Mouse (Mus musculus): ENCODE measurements around the gene Ankrd66. TPM values are rescaled to one million over a fixed set of nuclear protein-coding genes. Genes with fewer than 3 reads are reported as not detected.

The Ankrd66 gene
- 0.36 TPM in 1 of 2 replicates, not detected in the other for polyA plus RNA-seq (2014; fragmentation: Nextera tagmentation; extraction: Ambion mirVana)

GRCm38 (mm10) chr17:43543539-43543938 is at the start of gene Ankrd66:
Ankrd66 (minus strand) TSS chr17:43543639.
- Histone ChIP-seq H3K4me1 (ENCODE audit: control insufficient read depth, insufficient read depth, low read length) (no peaks in the 10 kb centered on the region), H3K9me3 (replicated peaks; ENCODE audit: control insufficient read depth, low read length) (no peaks in the 10 kb centered on the region), H3K4me3 (ENCODE audit: low read depth, low read length) (no peak within 1 kb of the TSS), H3K36me3 (replicated peaks; ENCODE audit: control insufficient read depth, insufficient read depth, low read depth, low read length) (no peaks in the 10 kb centered on the region), H3K9ac (replicated peaks; ENCODE audit: low read length) (no peak within 1 kb of the TSS), H3K27me3 (ENCODE audit: control insufficient read depth, insufficient read depth, low read length) (no peaks in the 10 kb centered on the region), H3K4me2 (ENCODE audit: low read depth, low read length) (no peak within 1 kb of the TSS), H3K27ac (replicated peaks; ENCODE audit: low read depth, low read length) (no peak within 1 kb of the TSS)
- DNase-seq (ENCODE audit: low spot score) (no peak), ATAC-seq (replicated peaks; ENCODE audit: insufficient number of reproducible peaks, low FRiP score, low TSS enrichment, low read depth) (no peak)
- 72% methylated on average over 1 of the region's 1 CpGs for WGBS

DNA sequence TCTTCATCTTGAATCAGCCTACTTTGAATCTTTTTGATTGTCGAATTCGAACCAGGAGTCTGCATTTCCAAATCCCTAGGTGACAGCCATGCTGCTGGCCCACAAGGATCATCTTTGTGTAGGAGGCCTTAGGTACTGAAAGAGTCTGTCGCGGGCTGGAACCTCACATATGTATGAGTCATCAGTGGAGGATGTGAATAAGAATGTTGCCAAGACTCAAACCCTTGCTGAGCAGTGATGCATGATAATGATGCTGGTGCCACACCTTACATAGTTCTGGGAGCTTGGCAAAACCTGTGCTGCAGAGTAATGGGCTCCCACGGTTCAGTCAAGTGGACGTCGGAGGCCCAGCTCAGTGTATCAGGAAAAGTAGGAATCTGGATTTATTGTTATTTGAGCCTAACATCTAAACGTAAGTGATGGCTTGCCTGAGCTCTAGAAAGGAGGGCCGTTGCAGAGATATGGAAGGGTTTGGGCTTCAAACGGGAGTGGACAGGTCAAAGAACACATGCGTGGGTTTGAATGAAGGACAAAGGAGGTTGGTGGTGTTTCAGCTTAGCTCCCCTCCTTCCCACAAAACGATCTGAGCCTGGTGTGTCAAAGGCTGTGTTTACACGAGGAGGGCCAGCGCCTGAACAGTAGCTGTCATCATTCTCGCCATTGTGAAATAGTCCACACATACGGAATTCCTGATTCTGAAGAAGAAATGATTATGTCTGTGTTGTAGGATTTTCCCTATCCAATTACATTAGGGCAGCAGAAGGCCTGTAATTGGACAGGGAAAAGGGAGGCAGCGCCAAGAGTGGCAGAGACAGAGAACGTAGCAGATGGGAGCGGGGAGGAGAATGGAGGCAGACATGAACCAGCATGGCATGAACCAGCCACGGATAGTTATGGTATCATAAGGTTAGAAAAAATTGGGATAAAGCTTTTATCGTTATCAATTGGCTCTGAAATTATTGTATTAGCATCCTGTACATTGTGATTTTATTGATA is 49.2 kb upstream of the Ankrd66 start:
- Histone ChIP-seq H3K4me2 (ENCODE audit: low read depth, low read length) (no peak overlapping the region), H3K9ac (replicated peaks; ENCODE audit: low read length) (no peak overlapping the region), H3K4me1 (ENCODE audit: control insufficient read depth, insufficient read depth, low read length) (no peaks in the 10 kb centered on the region), H3K36me3 (replicated peaks; ENCODE audit: control insufficient read depth, insufficient read depth, low read depth, low read length) (no peaks in the 10 kb centered on the region), H3K27me3 (ENCODE audit: control insufficient read depth, insufficient read depth, low read length) (no peaks in the 10 kb centered on the region), H3K27ac (replicated peaks; ENCODE audit: low read depth, low read length) (no peak overlapping the region), H3K4me3 (ENCODE audit: low read depth, low read length) (no peak overlapping the region), H3K9me3 (replicated peaks; ENCODE audit: control insufficient read depth, low read length) (no peaks in the 10 kb centered on the region)
- 88% methylated on average over 21 of the region's 21 CpGs for WGBS
- ATAC-seq (replicated peaks; ENCODE audit: insufficient number of reproducible peaks, low FRiP score, low TSS enrichment, low read depth) (no peak), DNase-seq (ENCODE audit: low spot score) (no peak)

- Histone ChIP-seq H3K9me3 (replicated peaks; ENCODE audit: control insufficient read depth, low read length) (no peaks in the 10 kb centered on the region), H3K4me1 (ENCODE audit: control insufficient read depth, insufficient read depth, low read length) (no peaks in the 10 kb centered on the region), H3K27me3 (ENCODE audit: control insufficient read depth, insufficient read depth, low read length) (no peaks in the 10 kb centered on the region), H3K4me3 (ENCODE audit: low read depth, low read length) (no peak overlapping the region), H3K36me3 (replicated peaks; ENCODE audit: control insufficient read depth, insufficient read depth, low read depth, low read length) (no peaks in the 10 kb centered on the region), H3K4me2 (ENCODE audit: low read depth, low read length) (no peak overlapping the region), H3K9ac (replicated peaks; ENCODE audit: low read length) (no peak overlapping the region), H3K27ac (replicated peaks; ENCODE audit: low read depth, low read length) (no peak overlapping the region)
- ATAC-seq (replicated peaks; ENCODE audit: insufficient number of reproducible peaks, low FRiP score, low TSS enrichment, low read depth) (no peak), DNase-seq (ENCODE audit: low spot score) (no peak)
- 89% methylated on average over 5 of the region's 5 CpGs for WGBS
Observed at GRCm38 (mm10) chr17:43590531-43590930, 47.1 kb upstream of the Ankrd66 start.

DNA sequence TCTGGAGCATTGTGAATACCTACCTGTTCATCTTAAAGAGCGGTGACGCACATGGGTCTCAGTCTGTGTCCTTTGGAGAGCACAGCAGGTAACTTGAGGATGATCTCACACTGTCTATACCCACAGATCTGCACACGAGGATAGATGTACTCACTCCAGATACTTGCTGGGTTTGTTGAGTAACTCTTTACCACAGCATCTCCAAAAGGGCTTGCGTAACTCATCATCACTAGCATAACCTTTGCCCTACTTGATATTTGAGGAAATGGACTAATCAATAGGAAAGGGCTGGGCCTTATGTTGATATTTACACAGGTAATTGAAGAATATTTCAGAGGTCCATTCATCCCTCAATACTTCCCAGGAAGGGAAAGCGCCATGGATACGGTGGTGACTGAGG is 46.3 kb upstream of the Ankrd66 start:
- H3K4me1 ChIP-seq (ENCODE audit: control insufficient read depth, insufficient read depth, low read length), result no peaks in the 10 kb centered on the region
- H3K4me2 ChIP-seq (ENCODE audit: low read depth, low read length), result no peak overlapping the region
- no peak overlapping the region for H3K9ac ChIP-seq (replicated peaks; ENCODE audit: low read length)
- DNase-seq (ENCODE audit: low spot score), result no peak
- H3K27me3 ChIP-seq (ENCODE audit: control insufficient read depth, insufficient read depth, low read length), result no peaks in the 10 kb centered on the region
- no peak overlapping the region for H3K4me3 ChIP-seq (ENCODE audit: low read depth, low read length)
- H3K36me3 ChIP-seq (replicated peaks; ENCODE audit: control insufficient read depth, insufficient read depth, low read depth, low read length), result no peaks in the 10 kb centered on the region
- 91% methylated on average over 6 of the region's 6 CpGs for WGBS
- no peaks in the 10 kb centered on the region for H3K9me3 ChIP-seq (replicated peaks; ENCODE audit: control insufficient read depth, low read length)
- H3K27ac ChIP-seq (replicated peaks; ENCODE audit: low read depth, low read length), result no peak overlapping the region
- no peak for ATAC-seq (replicated peaks; ENCODE audit: insufficient number of reproducible peaks, low FRiP score, low TSS enrichment, low read depth)

- H3K36me3 ChIP-seq (replicated peaks; ENCODE audit: control insufficient read depth, insufficient read depth, low read depth, low read length), result no peaks in the 10 kb centered on the region
- no peak overlapping the region for H3K4me2 ChIP-seq (ENCODE audit: low read depth, low read length)
- DNase-seq (ENCODE audit: low spot score) (no peak), ATAC-seq (replicated peaks; ENCODE audit: insufficient number of reproducible peaks, low FRiP score, low TSS enrichment, low read depth) (no peak)
- no peaks in the 10 kb centered on the region for H3K4me1 ChIP-seq (ENCODE audit: control insufficient read depth, insufficient read depth, low read length)
- no peak overlapping the region for H3K9ac ChIP-seq (replicated peaks; ENCODE audit: low read length)
- H3K27ac ChIP-seq (replicated peaks; ENCODE audit: low read depth, low read length), result no peak overlapping the region
- no peaks in the 10 kb centered on the region for H3K9me3 ChIP-seq (replicated peaks; ENCODE audit: control insufficient read depth, low read length)
- no peaks in the 10 kb centered on the region for H3K27me3 ChIP-seq (ENCODE audit: control insufficient read depth, insufficient read depth, low read length)
- 85% methylated on average over 2 of the region's 2 CpGs for WGBS
- H3K4me3 ChIP-seq (ENCODE audit: low read depth, low read length), result no peak overlapping the region
Observed at GRCm38 (mm10) chr17:43587278-43587677, 43.8 kb upstream of the Ankrd66 start.

- Histone ChIP-seq H3K9ac (replicated peaks; ENCODE audit: low read length) (no peak overlapping the region), H3K27me3 (ENCODE audit: control insufficient read depth, insufficient read depth, low read length) (no peaks in the 10 kb centered on the region), H3K36me3 (replicated peaks; ENCODE audit: control insufficient read depth, insufficient read depth, low read depth, low read length) (no peaks in the 10 kb centered on the region), H3K4me1 (ENCODE audit: control insufficient read depth, insufficient read depth, low read length) (no peaks in the 10 kb centered on the region), H3K9me3 (replicated peaks; ENCODE audit: control insufficient read depth, low read length) (no peaks in the 10 kb centered on the region), H3K4me2 (ENCODE audit: low read depth, low read length) (no peak overlapping the region), H3K4me3 (ENCODE audit: low read depth, low read length) (no peak overlapping the region), H3K27ac (replicated peaks; ENCODE audit: low read depth, low read length) (no peak overlapping the region)
- ATAC-seq (replicated peaks; ENCODE audit: insufficient number of reproducible peaks, low FRiP score, low TSS enrichment, low read depth), result no peak
- DNase-seq (ENCODE audit: low spot score), result no peak
- WGBS, result 78% methylated on average over 7 of the region's 7 CpGs
Observed at GRCm38 (mm10) chr17:43584771-43585170, 41.3 kb upstream of the Ankrd66 start.

- ATAC-seq (replicated peaks; ENCODE audit: insufficient number of reproducible peaks, low FRiP score, low TSS enrichment, low read depth), result peak; percentile 54
- Histone ChIP-seq H3K9ac (replicated peaks; ENCODE audit: low read length) (no peak overlapping the region), H3K4me1 (ENCODE audit: control insufficient read depth, insufficient read depth, low read length) (no peaks in the 10 kb centered on the region), H3K27ac (replicated peaks; ENCODE audit: low read depth, low read length) (no peak overlapping the region; the same call in 1 of the 2 replicates), H3K4me2 (ENCODE audit: low read depth, low read length) (no peak overlapping the region), H3K9me3 (replicated peaks; ENCODE audit: control insufficient read depth, low read length) (no peaks in the 10 kb centered on the region), H3K36me3 (replicated peaks; ENCODE audit: control insufficient read depth, insufficient read depth, low read depth, low read length) (no peaks in the 10 kb centered on the region), H3K4me3 (ENCODE audit: low read depth, low read length) (no peak overlapping the region), H3K27me3 (ENCODE audit: control insufficient read depth, insufficient read depth, low read length) (no peaks in the 10 kb centered on the region)
- 12% methylated on average over 8 of the region's 8 CpGs for WGBS
- peak; percentile 47 for DNase-seq (ENCODE audit: low spot score)
Observed at GRCm38 (mm10) chr17:43581012-43581467, 37.6 kb upstream of the Ankrd66 start.

- DNase-seq (ENCODE audit: low spot score) (peak; percentile 36), ATAC-seq (replicated peaks; ENCODE audit: insufficient number of reproducible peaks, low FRiP score, low TSS enrichment, low read depth) (no peak)
- Histone ChIP-seq H3K9ac (replicated peaks; ENCODE audit: low read length) (no peak overlapping the region), H3K4me3 (ENCODE audit: low read depth, low read length) (no peak overlapping the region), H3K4me2 (ENCODE audit: low read depth, low read length) (no peak overlapping the region), H3K27ac (replicated peaks; ENCODE audit: low read depth, low read length) (no peak overlapping the region), H3K27me3 (ENCODE audit: control insufficient read depth, insufficient read depth, low read length) (no peaks in the 10 kb centered on the region), H3K4me1 (ENCODE audit: control insufficient read depth, insufficient read depth, low read length) (no peaks in the 10 kb centered on the region), H3K9me3 (replicated peaks; ENCODE audit: control insufficient read depth, low read length) (no peaks in the 10 kb centered on the region), H3K36me3 (replicated peaks; ENCODE audit: control insufficient read depth, insufficient read depth, low read depth, low read length) (no peaks in the 10 kb centered on the region)
- WGBS, result 11% methylated on average over 3 of the region's 3 CpGs
Observed at GRCm38 (mm10) chr17:43580456-43580855, 37.0 kb upstream of the Ankrd66 start.

Data from embryonic facial prominence, embryonic 11.5 days (tissue).